Mouse (Mus musculus): ENCODE measurements around the gene Pik3c2a.

The Pik3c2a gene

DNA sequence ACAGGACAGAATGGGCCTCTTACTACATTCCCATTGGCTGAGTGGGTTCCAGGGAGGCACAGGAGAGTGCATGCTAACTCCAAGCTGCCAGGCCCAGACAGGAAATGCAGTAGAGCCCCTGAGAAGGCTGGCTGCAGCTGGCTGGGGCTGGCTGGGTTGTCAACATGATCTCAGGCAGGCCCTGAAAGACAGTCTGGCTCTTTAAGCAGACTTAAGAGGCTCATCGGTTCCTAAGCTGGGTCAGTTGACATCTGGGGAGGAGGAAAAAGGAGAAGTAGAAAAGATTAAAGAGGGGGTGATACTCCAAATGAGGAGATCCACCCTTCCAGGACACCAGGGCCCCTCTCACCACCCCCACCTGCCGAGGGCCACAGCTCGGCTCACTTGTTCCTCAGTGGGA is 148.3 kb downstream of the Pik3c2a start:
- DNase-seq: peak; percentile 60 to 64

DNA sequence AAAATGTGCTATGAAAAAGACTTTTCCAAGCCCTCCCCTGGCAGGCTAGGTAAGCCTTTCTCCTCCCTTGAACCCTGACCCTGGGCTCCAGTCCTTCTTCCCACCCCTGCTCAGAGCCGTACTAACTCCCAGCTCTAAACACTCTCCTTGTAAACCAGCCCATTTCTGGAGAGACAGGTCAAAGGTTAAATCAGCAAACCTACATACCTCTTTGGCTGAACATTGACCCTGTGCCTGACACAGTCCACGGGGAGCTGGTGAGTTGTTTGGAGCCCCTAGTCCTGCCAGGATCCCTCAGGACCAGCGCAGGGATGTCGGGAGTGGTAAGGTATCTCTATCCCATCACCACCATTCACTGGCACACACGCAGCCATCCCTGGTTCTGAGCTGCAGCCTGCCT is 150.9 kb downstream of the Pik3c2a start:
- DNase-seq: peak; percentile 50 to 83

DNA sequence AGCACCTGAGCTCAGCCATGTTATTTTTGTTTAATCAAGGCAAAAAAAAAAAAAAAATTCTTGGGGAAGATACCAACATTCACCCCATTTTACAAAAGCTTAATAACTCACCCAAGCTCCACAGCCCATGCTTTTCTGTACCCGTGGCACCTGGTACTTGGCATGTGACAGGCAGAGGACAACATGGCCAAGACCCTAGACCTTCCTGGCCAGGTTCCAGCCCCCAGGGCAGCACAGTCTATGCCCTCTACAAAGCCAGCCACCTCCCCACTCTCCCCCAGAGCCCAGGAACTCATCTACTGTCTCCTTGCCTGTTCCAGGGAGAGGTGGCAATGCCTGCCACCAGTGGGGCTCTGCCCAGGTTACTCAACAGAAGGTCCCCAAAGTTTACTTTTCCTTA is 152.7 kb downstream of the Pik3c2a start:
- DNase-seq: peak; percentile 61 to 71

DNA sequence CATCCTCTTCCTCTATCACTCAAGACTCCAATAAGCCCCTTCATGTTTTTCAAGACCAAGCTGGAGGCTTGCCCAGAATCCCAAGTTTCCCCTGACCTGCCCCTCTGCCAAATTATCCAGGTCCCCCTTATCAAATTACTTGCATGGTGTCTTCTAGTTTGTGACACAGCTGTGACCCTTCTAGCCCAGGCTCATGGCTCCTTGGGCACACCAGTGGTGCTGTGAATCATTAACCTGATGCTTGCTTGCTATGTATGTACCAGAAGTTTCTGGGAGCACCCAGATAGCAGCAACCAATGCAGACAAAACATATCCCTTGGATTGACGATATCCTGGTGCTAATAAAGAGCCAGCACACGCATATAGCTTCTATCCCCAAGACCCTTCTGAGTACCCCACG is 154.3 kb downstream of the Pik3c2a start:
- DNase-seq: peak; percentile 50 to 79

DNA sequence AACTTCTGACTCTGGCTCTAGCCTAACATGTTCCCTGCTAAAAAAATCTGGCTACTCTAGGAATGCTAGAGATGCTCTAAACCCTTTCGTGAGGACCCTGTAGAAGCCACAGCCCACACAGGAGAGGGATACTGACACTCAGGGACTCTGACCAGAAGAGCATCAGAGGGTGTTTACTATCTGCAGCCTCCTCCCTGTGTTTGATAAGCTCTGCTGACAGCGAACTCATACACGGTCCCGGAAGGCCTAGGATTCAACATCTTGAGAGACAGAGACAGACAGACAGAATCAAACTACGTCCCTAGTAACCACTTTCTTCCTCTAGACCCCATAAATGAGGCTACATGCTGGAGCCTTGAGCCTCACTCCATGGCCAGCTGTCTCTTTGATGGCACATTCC is 155.3 kb downstream of the Pik3c2a start:
- DNase-seq: no peak
